In genomic region chr12:44928456-44928855, GRCm38 (mm10) we compare ENCODE assay signal across 10 mouse cellular contexts.
DNase-seq lines count a peak whose midpoint lies in the region; ATAC-seq lines count a peak whose summit lies in the region.
"Had no signal": no experiment of that assay in that cellular context is flagged by ENCODE, and none has a peak within 500 bp of the region (broad histone marks: within the 10 kb centered on the region; RNA-seq: fewer than 3 reads in every experiment).

No protein-coding gene starts in this region.

- no peak overlapping the region for H3K9ac ChIP-seq in kidney, embryonic 14.5 days (ENCODE audit: low read depth, low read length)
- H3K9ac ChIP-seq in liver, embryonic 11.5 days (ENCODE audit: low read depth, low read length) = no peak overlapping the region
- H3K9ac ChIP-seq: hindbrain, embryonic 12.5 days had no signal

- H3K27ac ChIP-seq in kidney, embryonic 14.5 days (ENCODE audit: low read depth, low read length) = no peak overlapping the region
- H3K27ac ChIP-seq in liver, embryonic 11.5 days (ENCODE audit: low read depth, low read length) = no peak overlapping the region
- H3K27ac ChIP-seq: hindbrain, embryonic 12.5 days had no signal

- H3K9me3 ChIP-seq in kidney, embryonic 14.5 days (ENCODE audit: control insufficient read depth, low read length) = no peaks in the 10 kb centered on the region
- H3K9me3 ChIP-seq in liver, embryonic 11.5 days (ENCODE audit: control insufficient read depth, low read length) = no peaks in the 10 kb centered on the region
- H3K9me3 ChIP-seq: hindbrain, embryonic 12.5 days had no signal

- no peaks in the 10 kb centered on the region for H3K27me3 ChIP-seq in kidney, embryonic 14.5 days (ENCODE audit: control insufficient read depth, insufficient read depth, low read length)
- no peaks in the 10 kb centered on the region for H3K27me3 ChIP-seq in liver, embryonic 11.5 days (replicated peaks; ENCODE audit: control insufficient read depth, insufficient read depth, low read length)
- H3K27me3 ChIP-seq: hindbrain, embryonic 12.5 days had no signal

- H3K4me3 ChIP-seq in kidney, embryonic 14.5 days (ENCODE audit: low read length) = no peak overlapping the region
- no peak overlapping the region for H3K4me3 ChIP-seq in liver, embryonic 11.5 days (ENCODE audit: low read depth, low read length)
- H3K4me3 ChIP-seq: hindbrain, embryonic 12.5 days had no signal

- no peak for DNase-seq in kidney, adult 9 months
- DNase-seq in embryo, embryonic 10 days (ENCODE audit: low spot score) = peak; percentile 84
- peak; percentile 9 for DNase-seq in embryo, embryonic 11.5 days (ENCODE audit: low read depth, low spot score)
- no peak for DNase-seq in liver, embryonic 11.5 days (ENCODE audit: low spot score)
- DNase-seq in left cerebral cortex, adult 9 months (ENCODE audit: low spot score in 2 of 2) = no peak
- DNase-seq: cerebellum, adult 9-10 months; thymus, postnatal 36 days had no signal

- no peaks in the 10 kb centered on the region for H3K36me3 ChIP-seq in kidney, embryonic 14.5 days (ENCODE audit: control insufficient read depth, insufficient read depth, low read length)
- H3K36me3 ChIP-seq in liver, embryonic 11.5 days (ENCODE audit: control insufficient read depth, insufficient read depth, low read length) = no peaks in the 10 kb centered on the region
- H3K36me3 ChIP-seq: hindbrain, embryonic 12.5 days had no signal

- peak; percentile 77; the same call in 1 of the 2 replicates for ATAC-seq in kidney, embryonic 14.5 days (ENCODE audit: low FRiP score, low TSS enrichment)
- ATAC-seq in liver, embryonic 11.5 days (replicated peaks; ENCODE audit: low FRiP score) = 0 out of 2 replicates have a peak, but pooled peaks have one; percentile 54
- no peak for ATAC-seq in CD4-positive, CD25-positive, alpha-beta regulatory T cell, adult 4 months

- peaks cover 8% of the 10 kb centered on the region; the same call in 1 of the 2 replicates for H3K4me1 ChIP-seq in kidney, embryonic 14.5 days (ENCODE audit: control insufficient read depth, insufficient read depth, low read length)
- no peaks in the 10 kb centered on the region for H3K4me1 ChIP-seq in liver, embryonic 11.5 days (replicated peaks; ENCODE audit: control insufficient read depth, insufficient read depth, low read length)

- 46% methylated on average over 3 of the region's 3 CpGs for WGBS in kidney, embryonic 14.5 days
- WGBS in liver, embryonic 11.5 days = 63% methylated on average over 3 of the region's 3 CpGs

- H3K4me2 ChIP-seq in kidney, embryonic 14.5 days (replicated peaks; ENCODE audit: low read depth, low read length) = no peak overlapping the region
- no peak overlapping the region for H3K4me2 ChIP-seq in liver, embryonic 11.5 days
- H3K4me2 ChIP-seq: hindbrain, embryonic 12.5 days had no signal

Comparison
In these comparisons a context has a peak if more than half of its experiments do, and no peak if none do; other contexts are left out.
1. DNase-seq: peak in embryo, embryonic 10 days (single experiment) and embryo, embryonic 11.5 days (single experiment); none in kidney, adult 9 months (single experiment), liver, embryonic 11.5 days (single experiment) and left cerebral cortex, adult 9 months (0 of 2).